Mouse (Mus musculus) heart, embryonic 10.5 days (tissue): ENCODE results near the gene Wdr49. TPM values are rescaled to one million over a fixed set of nuclear protein-coding genes. Genes with fewer than 3 reads are reported as not detected.

ENCODE experiments used
- DNase-seq: peaks from one replicate; pipeline ENCODE4 v3.0.0-alpha.2; 2017; ENCODE audit warnings: low spot score
- H3K27ac ChIP-seq: fragments of 300-500 bp; sonication (generic); 2 replicates; pipeline ENCODE4 v1.5.1; 2016; ENCODE audit warnings: mild to moderate bottlenecking
- H3K27me3 ChIP-seq: fragments of 300-500 bp; sonication (generic); 2 replicates; pipeline ENCODE4 v1.6.1; 2016; ENCODE audit warnings: mild to moderate bottlenecking; ENCODE audit not compliant: poor library complexity, insufficient read depth, severe bottlenecking
- H3K36me3 ChIP-seq: fragments of 300-500 bp; sonication (generic); 2 replicates; pipeline ENCODE4 v1.6.1; 2016; ENCODE audit warnings: mild to moderate bottlenecking, moderate library complexity
- H3K4me1 ChIP-seq: fragments of 300-500 bp; sonication (generic); 2 replicates; pipeline ENCODE4 v1.6.1; 2016; ENCODE audit warnings: mild to moderate bottlenecking
- H3K4me3 ChIP-seq: fragments of 300-500 bp; sonication (generic); 2 replicates; pipeline ENCODE4 v1.5.1; 2016; ENCODE audit warnings: mild to moderate bottlenecking, moderate library complexity
- H3K9me3 ChIP-seq: fragments of 300-500 bp; sonication (generic); 2 replicates; pipeline ENCODE4 v1.6.1; 2016; ENCODE audit warnings: mild to moderate bottlenecking, moderate library complexity
- WGBS: fragments of 180-500 bp; shearing (Covaris S2); methylation state at CpG from one replicate; pipeline ENCODE4 v1.1.7; 2016; 5-methylcytosine and 5-hydroxymethylcytosine counted together
- polyA plus RNA-seq: library from polyadenylated mRNA; unstranded; fragments of >200 nt; fragmentation: Nextera tagmentation; extraction: Ambion mirVana; gene quantifications from 2 replicates; pipeline ENCODE4 v1.2.1, GENCODE M21; 2016

Wdr49 gene
- polyA plus RNA-seq = not detected in 2 replicates

GRCm38 (mm10) chr3:75482056-75482455, at the start of gene Wdr49:
TSS of gene Wdr49 (minus strand) at chr3:75482156.
- 63% methylated on average over 2 of the region's 2 CpGs for WGBS

GRCm38 (mm10) chr3:75531074-75531473, 49.1 kb upstream of the Wdr49 start:
- Histone ChIP-seq H3K36me3 (peaks cover 21% of the 10 kb centered on the region), H3K4me1 (no peaks in the 10 kb centered on the region), H3K9me3 (no peaks in the 10 kb centered on the region), H3K4me3 (no peak overlapping the region), H3K27me3 (no peaks in the 10 kb centered on the region), H3K27ac (no peak overlapping the region)
- WGBS = 92% methylated on average over 3 of the region's 3 CpGs
- no peak for DNase-seq

More at GRCm38 (mm10) chr3:75482056-75482455, at the start of gene Wdr49:
- H3K4me3 ChIP-seq = no peak within 1 kb of the TSS
- no peaks in the 10 kb centered on the region for H3K36me3 ChIP-seq
- no peak for DNase-seq
- no peaks in the 10 kb centered on the region for H3K27me3 ChIP-seq
- H3K27ac ChIP-seq = no peak within 1 kb of the TSS
- no peaks in the 10 kb centered on the region for H3K9me3 ChIP-seq
- no peaks in the 10 kb centered on the region for H3K4me1 ChIP-seq

GRCm38 (mm10) chr3:75522527-75522926, 40.6 kb upstream of the Wdr49 start:
- WGBS = 89% methylated on average over 1 of the region's 1 CpGs
- Histone ChIP-seq H3K9me3 (no peaks in the 10 kb centered on the region), H3K27ac (no peak overlapping the region), H3K4me1 (no peaks in the 10 kb centered on the region), H3K4me3 (no peak overlapping the region), H3K36me3 (peaks cover 22% of the 10 kb centered on the region), H3K27me3 (no peaks in the 10 kb centered on the region)
- no peak for DNase-seq

- H3K27me3 ChIP-seq = no peaks in the 10 kb centered on the region
- H3K36me3 ChIP-seq = peaks cover 13% of the 10 kb centered on the region
- DNase-seq = no peak
- no peaks in the 10 kb centered on the region for H3K9me3 ChIP-seq
- H3K4me1 ChIP-seq = no peaks in the 10 kb centered on the region
- H3K4me3 ChIP-seq = no peak overlapping the region
- 88% methylated on average over 2 of the region's 2 CpGs for WGBS
- H3K27ac ChIP-seq = no peak overlapping the region
Measured at GRCm38 (mm10) chr3:75521314-75521713, 39.4 kb upstream of the Wdr49 start.

GRCm38 (mm10) chr3:75517631-75518250, 35.8 kb upstream of the Wdr49 start:
- DNase-seq = no peak
- WGBS = 77% methylated on average over 7 of the region's 7 CpGs
- H3K36me3 ChIP-seq = peaks cover 12% of the 10 kb centered on the region

GRCm38 (mm10) chr3:75498961-75499960, 17.3 kb upstream of the Wdr49 start:
- no peaks in the 10 kb centered on the region for H3K27me3 ChIP-seq
- no peak for DNase-seq
- no peak overlapping the region for H3K4me3 ChIP-seq
- 80% methylated on average over 7 of the region's 7 CpGs for WGBS
- no peaks in the 10 kb centered on the region for H3K9me3 ChIP-seq
- H3K4me1 ChIP-seq = no peaks in the 10 kb centered on the region
- no peak overlapping the region for H3K27ac ChIP-seq
- H3K36me3 ChIP-seq = no peaks in the 10 kb centered on the region

More at GRCm38 (mm10) chr3:75517631-75518250, 35.8 kb upstream of the Wdr49 start:
- Histone ChIP-seq H3K9me3 (no peaks in the 10 kb centered on the region), H3K4me1 (no peaks in the 10 kb centered on the region), H3K27ac (no peak overlapping the region), H3K4me3 (no peak overlapping the region), H3K27me3 (no peaks in the 10 kb centered on the region)

- DNase-seq = no peak
- Histone ChIP-seq H3K27me3 (no peaks in the 10 kb centered on the region), H3K4me1 (no peaks in the 10 kb centered on the region), H3K9me3 (no peaks in the 10 kb centered on the region), H3K36me3 (no peaks in the 10 kb centered on the region), H3K4me3 (no peak overlapping the region), H3K27ac (no peak overlapping the region)
- WGBS = 77% methylated on average over 3 of the region's 3 CpGs
Measured at GRCm38 (mm10) chr3:75492913-75493312, 11.0 kb upstream of the Wdr49 start.

- no peaks in the 10 kb centered on the region for H3K27me3 ChIP-seq
- DNase-seq = no peak
- no peaks in the 10 kb centered on the region for H3K36me3 ChIP-seq
- H3K9me3 ChIP-seq = no peaks in the 10 kb centered on the region
- no peak overlapping the region for H3K4me3 ChIP-seq
- H3K4me1 ChIP-seq = no peaks in the 10 kb centered on the region
- H3K27ac ChIP-seq = no peak overlapping the region
- 77% methylated on average over 7 of the region's 7 CpGs for WGBS
Measured at GRCm38 (mm10) chr3:75475106-75475505, 6.8 kb downstream of the Wdr49 start.

- H3K36me3 ChIP-seq = no peaks in the 10 kb centered on the region
- H3K4me3 ChIP-seq = no peak overlapping the region
- 86% methylated on average over 7 of the region's 7 CpGs for WGBS
- no peak overlapping the region for H3K27ac ChIP-seq
- no peak for DNase-seq
- H3K9me3 ChIP-seq = no peaks in the 10 kb centered on the region
- H3K4me1 ChIP-seq = no peaks in the 10 kb centered on the region
- no peaks in the 10 kb centered on the region for H3K27me3 ChIP-seq
Measured at GRCm38 (mm10) chr3:75474657-75475056, 7.3 kb downstream of the Wdr49 start.

GRCm38 (mm10) chr3:75468154-75468553, 13.8 kb downstream of the Wdr49 start:
- H3K4me3 ChIP-seq = no peak overlapping the region
- 78% methylated on average over 7 of the region's 7 CpGs for WGBS
- H3K36me3 ChIP-seq = no peaks in the 10 kb centered on the region

GRCm38 (mm10) chr3:75430564-75431181, 51.3 kb downstream of the Wdr49 start:
- no peak overlapping the region for H3K4me3 ChIP-seq
- no peak for DNase-seq
- H3K4me1 ChIP-seq = no peaks in the 10 kb centered on the region
- 77% methylated on average over 4 of the region's 4 CpGs for WGBS
- H3K36me3 ChIP-seq = no peaks in the 10 kb centered on the region
- no peaks in the 10 kb centered on the region for H3K9me3 ChIP-seq
- no peaks in the 10 kb centered on the region for H3K27me3 ChIP-seq
- H3K27ac ChIP-seq = no peak overlapping the region

More at GRCm38 (mm10) chr3:75468154-75468553, 13.8 kb downstream of the Wdr49 start:
- no peak for DNase-seq
- H3K9me3 ChIP-seq = no peaks in the 10 kb centered on the region
- H3K4me1 ChIP-seq = no peaks in the 10 kb centered on the region
- H3K27me3 ChIP-seq = no peaks in the 10 kb centered on the region
- H3K27ac ChIP-seq = no peak overlapping the region

GRCm38 (mm10) chr3:75395918-75396317, 86.0 kb downstream of the Wdr49 start:
- 86% methylated on average over 4 of the region's 4 CpGs for WGBS
- Histone ChIP-seq H3K9me3 (no peaks in the 10 kb centered on the region), H3K27me3 (no peaks in the 10 kb centered on the region), H3K4me1 (peaks cover 13% of the 10 kb centered on the region; the same call in 1 of the 2 replicates), H3K36me3 (no peaks in the 10 kb centered on the region), H3K4me3 (no peak overlapping the region), H3K27ac (no peak overlapping the region)
- DNase-seq = no peak
